Mouse (Mus musculus): ENCODE measurements around the gene Gm11077.

The Gm11077 gene

DNA sequence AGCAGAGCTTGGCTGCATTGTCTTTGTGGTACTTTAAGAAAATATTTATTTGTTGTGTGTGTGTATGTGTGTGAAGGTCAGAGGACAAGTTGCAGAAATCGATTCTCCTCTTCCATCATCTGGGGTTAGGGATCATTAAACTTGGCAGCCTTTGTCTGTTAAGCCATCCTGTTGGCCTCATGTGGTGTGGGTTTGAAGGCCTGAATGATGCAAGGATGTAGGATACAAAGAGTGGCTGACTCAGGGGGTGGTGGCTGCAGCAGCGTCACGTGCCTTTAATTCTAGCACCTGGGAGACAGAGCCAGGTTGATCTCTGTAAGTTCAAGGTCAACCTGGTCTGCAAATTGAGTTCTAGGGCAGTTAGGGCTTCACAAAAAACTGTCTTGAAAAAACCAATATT, 16.5 kb downstream of the Gm11077 start:
- DNase-seq (ENCODE audit: extremely low read depth, low read depth, low spot score): no peak

DNA sequence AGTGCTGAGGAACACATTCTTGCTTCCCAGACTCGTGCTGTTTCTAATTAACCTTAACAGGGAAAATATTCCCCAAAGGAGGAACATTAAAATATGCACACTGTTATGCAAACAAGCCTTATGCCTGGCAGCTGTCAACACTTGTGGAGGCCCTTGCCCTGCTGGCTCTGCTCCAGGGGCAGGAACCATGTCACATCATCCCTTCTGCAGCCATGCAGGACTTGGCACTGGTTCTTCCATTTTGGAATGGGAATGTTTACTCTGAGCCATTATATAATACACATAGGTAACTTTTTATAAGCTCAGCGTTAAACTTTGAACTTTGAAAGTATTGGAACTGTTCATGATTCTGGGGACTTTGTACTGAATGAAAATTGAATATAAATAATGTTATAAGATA, 18.5 kb downstream of the Gm11077 start:
- DNase-seq (ENCODE audit: extremely low read depth, low read depth, low spot score): no peak

DNA sequence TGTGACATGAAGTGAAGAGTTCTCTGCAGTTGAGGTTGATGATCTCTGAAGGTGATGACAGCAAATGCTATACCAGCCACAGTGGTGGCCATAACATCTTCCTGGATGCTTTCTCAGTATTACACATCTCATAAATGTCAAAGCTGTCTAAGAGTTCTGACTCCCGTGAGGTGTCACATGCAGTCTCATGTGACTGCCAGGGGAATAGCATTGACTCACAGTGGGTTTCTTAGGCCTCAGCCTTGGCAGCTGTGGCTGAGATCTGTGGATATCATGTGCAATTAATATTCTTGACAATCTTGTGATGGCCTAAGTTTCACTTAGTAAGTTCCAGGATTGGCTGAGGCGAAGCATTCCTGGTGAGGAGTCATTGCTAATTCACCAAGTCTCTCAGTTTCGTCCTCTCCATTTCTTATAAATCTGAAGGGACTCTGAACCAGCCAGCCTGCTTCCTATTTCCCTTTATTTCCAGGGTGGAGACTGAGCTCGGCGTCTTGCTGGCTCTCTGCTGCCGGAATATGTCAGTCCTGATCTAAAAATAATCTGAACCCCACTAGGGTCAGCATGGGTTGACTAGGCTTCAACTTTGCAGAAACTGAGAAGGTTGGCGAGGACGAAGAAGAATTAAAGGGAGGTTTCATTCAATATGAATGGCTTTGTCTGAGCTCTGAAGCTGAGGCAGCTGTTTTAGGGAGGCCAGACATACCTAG, 21.4 kb downstream of the Gm11077 start:
- DNase-seq (ENCODE audit: extremely low read depth, low read depth, low spot score): no peak

DNA sequence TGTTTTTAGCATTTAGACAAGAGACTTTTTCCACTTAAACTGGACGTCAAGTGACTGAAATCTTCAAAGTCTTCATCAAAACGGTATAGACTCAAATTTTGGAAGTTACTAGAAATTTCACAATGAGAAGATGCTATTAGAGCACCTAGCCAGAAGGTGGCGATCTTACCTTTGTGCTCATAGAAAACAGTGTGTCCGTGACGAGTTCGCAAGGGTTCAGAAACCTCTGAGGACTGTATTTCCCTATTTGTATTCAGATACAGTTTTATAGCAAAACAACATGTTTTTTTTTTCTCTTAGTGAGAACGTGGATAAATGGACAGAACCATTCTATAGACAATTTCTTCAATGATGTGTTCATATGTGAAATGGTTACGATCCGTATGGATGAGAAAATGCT, 37.3 kb downstream of the Gm11077 start:
- no peak for DNase-seq (ENCODE audit: extremely low read depth, low read depth, low spot score)

DNA sequence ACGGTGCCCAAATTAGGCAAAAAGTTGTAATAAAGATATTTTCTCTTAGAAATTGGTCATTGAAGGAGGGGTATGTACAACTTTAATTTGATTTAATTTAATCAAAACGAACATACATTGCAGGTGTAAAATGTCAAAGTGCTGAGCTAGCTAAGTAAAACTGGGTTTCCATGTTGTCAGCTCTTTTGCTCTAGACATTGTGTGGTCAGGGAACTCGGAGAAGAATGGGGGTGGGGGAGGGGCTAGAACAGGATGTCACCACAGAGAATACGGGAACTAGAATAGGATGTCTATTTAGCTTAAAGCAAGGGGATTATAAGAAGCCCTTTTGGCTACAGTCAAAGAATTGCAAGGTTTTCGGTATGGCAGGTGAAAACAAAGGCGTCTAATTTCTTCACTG, 38.2 kb downstream of the Gm11077 start:
- no peak for DNase-seq (ENCODE audit: extremely low read depth, low read depth, low spot score)

DNA sequence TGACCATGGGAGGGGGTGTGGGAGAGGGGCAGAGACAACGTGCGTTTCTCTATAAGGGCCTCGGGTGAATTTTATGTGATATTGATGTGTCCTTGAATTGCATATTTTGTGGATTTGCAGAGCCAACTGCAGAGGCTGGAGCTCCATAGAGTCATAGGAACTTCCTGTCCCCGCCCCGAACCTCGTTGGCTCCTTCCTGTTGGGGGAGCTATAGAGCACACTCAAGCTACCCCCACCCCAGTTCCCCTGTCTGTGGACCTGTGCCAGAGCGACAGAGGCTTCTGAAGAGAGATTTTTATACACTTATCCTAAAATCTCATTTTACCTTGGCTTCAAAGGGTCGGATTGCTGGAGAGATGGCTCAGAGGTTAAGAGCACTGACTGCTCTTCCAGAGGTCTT, 39.1 kb downstream of the Gm11077 start:
- DNase-seq (ENCODE audit: extremely low read depth, low read depth, low spot score): no peak

DNA sequence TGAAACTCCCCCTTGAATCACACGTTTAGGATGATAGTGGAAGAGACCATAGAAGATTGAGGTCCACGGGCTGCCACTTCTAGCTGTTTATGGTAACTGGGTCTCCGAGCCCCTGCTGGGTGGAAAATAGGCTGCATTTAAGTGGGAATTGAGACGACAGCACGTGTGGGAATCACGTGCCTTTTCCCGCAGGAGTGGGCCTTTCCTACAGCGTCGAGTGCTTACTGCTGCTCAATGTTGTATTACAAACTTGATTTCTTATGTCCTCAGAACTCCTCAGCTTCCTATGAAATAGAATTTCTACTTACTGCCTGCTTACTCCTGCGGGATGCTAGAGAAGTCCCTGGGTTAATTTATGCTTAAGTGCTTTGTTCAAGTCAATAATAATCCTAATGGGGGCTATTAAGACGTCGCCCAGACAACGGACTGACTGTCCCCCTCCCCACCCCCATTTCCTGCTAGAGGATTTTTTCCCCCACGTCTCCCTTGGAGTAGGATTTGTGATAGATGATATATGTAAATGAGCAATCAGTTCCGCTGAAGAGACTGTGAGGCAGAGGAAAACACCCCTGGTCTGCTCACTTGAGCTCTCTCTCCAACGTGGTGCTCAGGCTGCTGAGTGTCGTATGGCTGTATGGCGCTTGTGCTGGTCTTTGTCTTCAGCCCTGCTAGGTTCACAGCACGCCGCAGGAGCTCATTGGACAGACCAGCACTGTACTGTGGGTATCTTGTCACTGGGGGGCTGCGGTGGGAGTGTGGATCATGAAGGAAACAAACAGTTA, 40.0 kb downstream of the Gm11077 start:
- no peak for DNase-seq (ENCODE audit: extremely low read depth, low read depth, low spot score)

DNA sequence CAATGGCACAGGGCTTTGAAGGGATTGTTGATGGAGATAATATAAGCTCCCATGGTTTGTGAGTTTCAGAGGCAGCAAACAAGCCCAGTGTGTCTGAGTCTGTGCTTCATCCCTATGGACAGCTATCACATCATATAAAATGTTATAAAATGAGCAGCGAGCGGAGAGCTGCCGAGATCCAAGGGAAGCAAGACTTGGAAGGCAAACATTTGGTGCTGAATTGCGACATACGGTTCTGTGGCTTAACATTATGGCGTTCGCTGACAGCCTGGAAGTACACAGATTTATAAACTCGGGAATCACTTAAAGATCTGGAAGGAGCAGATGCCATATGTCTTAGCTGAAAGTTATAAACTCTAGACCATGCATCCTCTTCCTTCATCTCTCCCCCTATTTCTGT, 47.2 kb downstream of the Gm11077 start:
- DNase-seq (ENCODE audit: extremely low read depth, low read depth, low spot score): no peak

DNA sequence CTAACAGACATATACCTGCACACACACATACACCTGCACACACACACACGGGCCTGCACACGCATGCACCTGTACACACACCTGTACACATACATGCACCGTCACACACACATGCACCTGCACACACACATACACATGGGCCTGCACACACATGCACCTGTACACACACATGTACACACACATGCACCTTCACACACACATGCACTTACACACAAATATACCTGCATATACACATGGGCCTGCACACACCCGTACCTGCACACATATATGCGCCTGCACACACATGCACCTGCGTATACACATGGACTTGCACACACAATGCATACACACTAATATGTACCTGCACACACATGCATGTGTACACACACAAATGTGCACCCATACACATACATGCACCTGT, 53.4 kb downstream of the Gm11077 start:
- DNase-seq (ENCODE audit: extremely low read depth, low read depth, low spot score): no peak

DNA sequence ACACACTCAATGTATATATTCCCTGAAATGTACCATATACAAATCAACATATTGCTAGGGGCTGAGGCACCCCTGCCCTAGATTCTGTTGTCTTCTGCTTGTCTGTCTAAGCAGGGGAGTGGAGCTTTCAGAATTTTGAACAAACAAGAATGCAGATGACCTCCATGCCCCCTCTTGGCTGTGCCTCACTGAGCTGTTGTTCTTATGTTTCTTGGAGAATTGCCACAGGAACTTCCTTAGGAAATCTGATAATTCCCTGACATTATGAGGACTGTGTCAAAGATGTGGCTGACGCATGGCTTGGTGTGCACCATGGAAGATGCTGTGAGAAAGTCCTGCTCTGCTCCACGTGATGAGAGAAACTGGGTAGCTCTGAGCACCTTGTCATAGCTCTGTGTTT, 57.0 kb downstream of the Gm11077 start:
- no peak for DNase-seq (ENCODE audit: extremely low read depth, low read depth, low spot score)

DNA sequence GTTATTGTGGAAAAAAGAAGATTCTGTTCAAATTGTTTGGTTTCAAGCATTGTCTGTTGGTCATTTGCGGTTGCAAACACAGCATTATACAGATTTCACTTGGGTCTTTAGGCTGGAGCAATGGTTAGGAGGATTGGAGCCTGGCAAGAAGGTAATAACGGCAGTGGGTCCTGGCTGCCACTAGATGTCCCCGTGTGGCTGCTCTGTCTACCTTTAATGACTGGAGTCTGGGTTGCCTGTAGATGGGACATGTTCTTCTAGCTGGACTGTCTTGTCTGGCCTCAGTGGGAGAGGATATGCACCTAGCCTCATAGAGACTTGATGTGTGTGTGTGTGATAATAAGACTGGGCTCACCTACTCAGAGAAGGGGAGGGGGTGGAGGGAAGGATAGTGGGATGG, 60.8 kb downstream of the Gm11077 start:
- DNase-seq (ENCODE audit: extremely low read depth, low read depth, low spot score): no peak

DNA sequence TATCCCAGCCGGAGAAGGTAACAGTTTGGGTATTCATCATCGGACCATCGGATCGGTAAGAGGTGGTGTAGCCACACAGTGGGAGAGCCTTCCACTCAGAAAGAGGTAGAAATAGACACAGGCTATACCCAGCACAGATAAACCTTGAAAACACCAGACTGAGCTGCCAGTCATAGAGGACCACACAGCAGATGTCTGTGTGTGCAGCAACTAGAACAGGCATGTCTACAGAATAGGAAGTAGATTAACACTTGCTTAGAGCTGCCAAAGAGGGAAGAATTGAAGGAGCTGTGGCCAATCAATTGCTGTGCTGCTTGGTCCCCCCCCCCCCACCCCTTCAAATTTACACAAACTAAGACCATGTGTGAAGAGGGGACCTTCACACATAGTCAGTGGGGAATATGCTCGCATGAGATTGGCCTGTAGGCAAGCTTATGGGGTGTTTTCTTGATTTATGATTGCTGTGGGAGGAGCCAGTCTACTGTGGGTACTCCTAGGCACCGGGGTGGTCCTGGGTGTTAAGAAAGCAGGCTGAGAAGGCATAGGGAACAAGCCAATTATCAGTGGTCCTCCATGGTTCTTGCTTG, 64.7 kb downstream of the Gm11077 start:
- DNase-seq (ENCODE audit: extremely low read depth, low read depth, low spot score): no peak

DNA sequence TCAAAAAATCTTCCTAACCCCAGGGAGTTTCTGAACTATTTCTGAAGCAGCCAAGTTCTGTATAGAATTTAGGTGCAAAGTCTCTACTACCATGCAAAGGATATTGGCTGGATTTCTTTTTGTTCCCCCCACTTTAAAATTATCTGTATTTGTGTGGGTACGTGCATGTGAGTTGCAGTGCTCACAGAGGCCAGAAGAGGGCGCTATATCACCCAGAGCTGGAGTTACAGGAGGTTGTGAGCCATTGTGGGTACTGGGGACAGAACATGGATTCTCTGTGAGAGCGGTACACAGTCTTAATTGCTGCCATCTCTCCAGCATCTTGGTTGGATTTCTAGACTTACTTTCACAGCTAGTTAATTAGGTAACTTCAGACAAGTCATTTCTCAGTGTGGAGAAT, 69.8 kb downstream of the Gm11077 start:
- DNase-seq (ENCODE audit: extremely low read depth, low read depth, low spot score): no peak

DNA sequence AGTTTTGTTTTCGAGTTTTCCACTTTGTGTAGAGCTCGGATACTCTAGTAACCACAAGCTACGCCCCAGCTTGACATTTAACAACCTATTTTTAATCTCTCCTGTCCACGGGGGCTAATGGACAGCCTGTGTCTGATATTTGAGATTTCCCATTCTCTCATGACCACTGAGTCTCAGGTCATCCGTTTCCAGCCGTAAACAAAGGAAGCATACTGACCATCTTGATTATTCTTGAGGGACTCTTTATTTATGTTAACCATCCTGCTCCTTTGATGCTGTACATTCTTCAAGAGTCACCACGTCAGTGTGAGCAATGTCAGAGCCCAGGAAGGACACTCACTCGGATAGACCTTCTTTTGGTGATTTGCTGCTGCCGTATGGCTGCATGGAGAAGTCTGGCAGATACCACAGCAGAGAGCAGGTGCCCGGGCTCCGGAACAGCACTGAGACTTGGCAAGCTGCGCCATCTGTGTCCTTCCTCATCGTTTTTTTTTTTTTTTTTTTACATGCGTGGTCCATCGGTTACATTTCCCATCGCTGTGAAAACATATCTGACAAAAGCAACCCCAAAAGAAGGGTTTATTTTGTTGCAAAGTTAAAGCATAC, 70.5 kb downstream of the Gm11077 start:
- no peak for DNase-seq (ENCODE audit: extremely low read depth, low read depth, low spot score)

DNA sequence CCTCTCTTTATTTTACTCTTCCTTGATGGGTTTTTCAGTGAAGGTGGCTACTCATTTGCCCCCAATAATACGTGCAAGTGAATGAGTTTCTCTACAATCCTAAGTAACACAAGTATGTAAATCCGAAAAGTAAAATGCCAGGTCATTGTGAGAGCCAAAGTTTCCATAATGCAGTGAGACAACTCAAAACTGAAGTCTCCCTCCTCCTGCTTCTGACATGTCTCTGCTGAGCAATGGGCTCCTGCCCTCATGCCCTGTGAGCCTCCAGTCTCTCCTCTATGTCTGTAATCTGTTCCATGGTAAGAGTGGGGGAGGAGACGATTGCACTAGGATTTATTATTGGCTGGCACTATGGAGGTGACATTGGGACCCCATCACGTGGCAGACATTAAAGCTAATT, 71.5 kb downstream of the Gm11077 start:
- DNase-seq (ENCODE audit: extremely low read depth, low read depth, low spot score): no peak
